In the genomic region with DNA sequence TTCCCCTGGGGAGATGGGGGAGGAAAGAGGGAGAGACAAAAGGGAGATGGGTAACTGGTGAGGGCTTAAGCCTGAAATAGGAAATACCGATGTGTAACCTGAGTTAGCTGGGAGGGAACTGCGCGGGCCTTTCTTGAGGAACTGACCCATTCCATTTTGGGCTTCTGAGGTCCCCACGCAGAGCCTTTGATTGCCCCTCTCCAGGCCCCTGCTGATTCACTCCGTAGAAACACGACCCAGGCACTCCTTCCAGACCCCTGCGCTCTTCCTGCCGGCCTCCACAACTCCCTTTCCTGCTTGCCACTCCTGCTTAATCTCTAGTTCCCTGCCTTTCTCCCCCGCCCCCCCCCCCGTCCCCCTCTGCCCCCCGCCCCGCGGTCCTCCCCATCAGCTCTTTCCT, we compare ENCODE assay signal across 9 mouse cellular contexts. TPM values are rescaled to one million over a fixed set of nuclear protein-coding genes. Genes with fewer than 3 reads are reported as not detected.
A peak's percentile ranks its signal among the peaks of the same experiment; 100 is the strongest.
DNase-seq lines count a peak whose midpoint lies in the region; ATAC-seq and TF ChIP-seq lines count a peak whose summit lies in the region.
"Had no signal": no experiment of that assay in that cellular context is flagged by ENCODE, and none has a peak within 500 bp of the region (broad histone marks: within the 10 kb centered on the region; RNA-seq: fewer than 3 reads in every experiment).

No protein-coding gene starts in this region.

- no peaks in the 10 kb centered on the region for H3K9me3 ChIP-seq in lung, embryonic 15.5 days
- H3K9me3 ChIP-seq in forebrain, embryonic 16.5 days (ENCODE audit: control insufficient read depth, low read length), result no peaks in the 10 kb centered on the region
- no peaks in the 10 kb centered on the region for H3K9me3 ChIP-seq in liver, embryonic 12.5 days (replicated peaks)
- no peaks in the 10 kb centered on the region for H3K9me3 ChIP-seq in stomach, postnatal 0 days (ENCODE audit: control insufficient read depth, low read length)

- H3K4me2 ChIP-seq in lung, embryonic 15.5 days, result peak overlapping the region; percentile 45
- peak overlapping the region; percentile 25 for H3K4me2 ChIP-seq in forebrain, embryonic 16.5 days (ENCODE audit: low read length)
- peak overlapping the region; percentile 58 for H3K4me2 ChIP-seq in liver, embryonic 12.5 days
- peak overlapping the region; percentile 49 for H3K4me2 ChIP-seq in stomach, postnatal 0 days (replicated peaks; ENCODE audit: low read depth)

- TF ChIP-seq CTCF in stomach, postnatal 0 days (IDR thresholded peaks at IDR 0.05; ENCODE audit: low read depth), result no peak

- no peak for DNase-seq in lung, postnatal 36 days
- DNase-seq in stomach, postnatal 0 days (ENCODE audit: low spot score), result no peak
- DNase-seq in cerebellum, adult 9-10 months, result no peak
- DNase-seq in gastrocnemius, postnatal 10 days, result no peak

- no peak for ATAC-seq in lung, embryonic 15.5 days (ENCODE audit: borderline replicate concordance, extremely low read depth, low FRiP score, low TSS enrichment)
- no peak for ATAC-seq in forebrain, embryonic 16.5 days
- ATAC-seq in liver, embryonic 12.5 days, result no peak
- no peak for ATAC-seq in stomach, postnatal 0 days (ENCODE audit: low FRiP score, low TSS enrichment)

- TF ChIP-seq EP300 in stomach, postnatal 0 days (optimal IDR thresholded peaks at IDR 0.05), result no peak

- peaks cover 56% of the 10 kb centered on the region for H3K4me1 ChIP-seq in lung, embryonic 15.5 days
- peaks cover 6% of the 10 kb centered on the region for H3K4me1 ChIP-seq in forebrain, embryonic 16.5 days (replicated peaks; ENCODE audit: control insufficient read depth, insufficient read depth, low read length)
- H3K4me1 ChIP-seq in liver, embryonic 12.5 days, result peaks cover 24% of the 10 kb centered on the region
- H3K4me1 ChIP-seq in stomach, postnatal 0 days (replicated peaks; ENCODE audit: control insufficient read depth, insufficient read depth), result 0 out of 2 replicates have a peak, but pooled peaks cover 5% of the 10 kb centered on the region

- no peak overlapping the region for H3K4me3 ChIP-seq in lung, embryonic 15.5 days
- H3K4me3 ChIP-seq in forebrain, embryonic 16.5 days (replicated peaks; ENCODE audit: low read length), result no peak overlapping the region
- H3K4me3 ChIP-seq in liver, embryonic 12.5 days, result peak overlapping the region; percentile 25; the same call in 1 of the 2 replicates
- 0 out of 2 replicates have a peak overlapping the region, but pooled peaks have one; percentile 18 for H3K4me3 ChIP-seq in stomach, postnatal 0 days (ENCODE audit: low read depth, low read length)
- H3K4me3 ChIP-seq: layer of hippocampus, adult 2 months; myocyte had no signal

- WGBS in lung, embryonic 15.5 days, result 17% methylated on average over 8 of the region's 13 CpGs
- 5% methylated on average over 8 of the region's 13 CpGs for WGBS in forebrain, embryonic 16.5 days
- WGBS in liver, embryonic 12.5 days (ENCODE audit: insufficient replicate concordance), result 10% methylated on average over 11 of the region's 13 CpGs
- WGBS in stomach, postnatal 0 days, result 15% methylated on average over 11 of the region's 13 CpGs

- no peaks in the 10 kb centered on the region for H3K36me3 ChIP-seq in lung, embryonic 15.5 days
- H3K36me3 ChIP-seq in forebrain, embryonic 16.5 days (ENCODE audit: control insufficient read depth, insufficient read depth), result no peaks in the 10 kb centered on the region
- H3K36me3 ChIP-seq in liver, embryonic 12.5 days, result no peaks in the 10 kb centered on the region
- no peaks in the 10 kb centered on the region for H3K36me3 ChIP-seq in stomach, postnatal 0 days (ENCODE audit: control insufficient read depth, insufficient read depth, low read length)

- H3K9ac ChIP-seq in lung, embryonic 15.5 days, result no peak overlapping the region
- no peak overlapping the region for H3K9ac ChIP-seq in forebrain, embryonic 16.5 days (replicated peaks; ENCODE audit: low read depth, low read length)
- H3K9ac ChIP-seq in liver, embryonic 12.5 days, result no peak overlapping the region
- H3K9ac ChIP-seq in stomach, postnatal 0 days (ENCODE audit: low read length), result no peak overlapping the region

- H3K27me3 ChIP-seq in lung, embryonic 15.5 days, result no peaks in the 10 kb centered on the region
- no peaks in the 10 kb centered on the region for H3K27me3 ChIP-seq in forebrain, embryonic 16.5 days (replicated peaks; ENCODE audit: control insufficient read depth, insufficient read depth, low read length)
- H3K27me3 ChIP-seq in liver, embryonic 12.5 days (replicated peaks), result peaks cover 42% of the 10 kb centered on the region
- no peaks in the 10 kb centered on the region for H3K27me3 ChIP-seq in stomach, postnatal 0 days (ENCODE audit: control insufficient read depth, insufficient read depth, low read length)

- peak overlapping the region; percentile 69; the same call in 1 of the 2 replicates for H3K27ac ChIP-seq in lung, embryonic 15.5 days
- no peak overlapping the region for H3K27ac ChIP-seq in forebrain, embryonic 16.5 days (ENCODE audit: low read length)
- H3K27ac ChIP-seq in liver, embryonic 12.5 days, result no peak overlapping the region
- no peak overlapping the region for H3K27ac ChIP-seq in stomach, postnatal 0 days (replicated peaks)
- H3K27ac ChIP-seq: layer of hippocampus, adult 2 months had no signal

RNA-seq across cellular contexts. Expression of a gene that starts 28.5 kb away (rescaled TPM):
- polyA plus RNA-seq in lung, embryonic 15.5 days (2015; fragmentation: Nextera tagmentation; extraction: Ambion mirVana), result 35.9 and 38.1 TPM in 2 replicates
- polyA plus RNA-seq in forebrain, embryonic 16.5 days (2015; fragmentation: Nextera tagmentation; extraction: Ambion mirVana), result 12.0 and 13.5 TPM in 2 replicates
- polyA plus RNA-seq in liver, embryonic 12.5 days (2016; fragmentation: Nextera tagmentation; extraction: Ambion mirVana), result 3.5 and 4.7 TPM in 2 replicates
- polyA plus RNA-seq in stomach, postnatal 0 days (2015; fragmentation: Nextera tagmentation; extraction: Ambion mirVana), result 10.2 and 11.8 TPM in 2 replicates
- total RNA-seq in gastrocnemius, postnatal 10 days (2021), result 10 to 100 TPM in 1 of 2 experiments, 1 to 10 TPM in 1; 8.0 to 12.5 TPM

RNA-seq across cellular contexts. Expression of a gene that starts 30.8 kb away (rescaled TPM):
- 0.20 and 0.24 TPM in 2 replicates for polyA plus RNA-seq in lung, embryonic 15.5 days (2015; fragmentation: Nextera tagmentation; extraction: Ambion mirVana)
- 0.09 TPM in 1 of 2 replicates, not detected in the other for polyA plus RNA-seq in forebrain, embryonic 16.5 days (2015; fragmentation: Nextera tagmentation; extraction: Ambion mirVana)
- polyA plus RNA-seq in liver, embryonic 12.5 days (2016; fragmentation: Nextera tagmentation; extraction: Ambion mirVana), result 0.20 and 0.26 TPM in 2 replicates
- 0.23 and 0.39 TPM in 2 replicates for polyA plus RNA-seq in stomach, postnatal 0 days (2015; fragmentation: Nextera tagmentation; extraction: Ambion mirVana)
- total RNA-seq in gastrocnemius, postnatal 10 days (2021), result not detected
- total RNA-seq: layer of hippocampus, adult 2 months had no signal

RNA-seq across cellular contexts. Expression of a gene that starts 53.5 kb away (rescaled TPM):
- 16.1 and 20.3 TPM in 2 replicates for polyA plus RNA-seq in lung, embryonic 15.5 days (2015; fragmentation: Nextera tagmentation; extraction: Ambion mirVana)
- 6.4 and 8.3 TPM in 2 replicates for polyA plus RNA-seq in forebrain, embryonic 16.5 days (2015; fragmentation: Nextera tagmentation; extraction: Ambion mirVana)
- 0.51 and 0.96 TPM in 2 replicates for polyA plus RNA-seq in liver, embryonic 12.5 days (2016; fragmentation: Nextera tagmentation; extraction: Ambion mirVana)
- 20.1 and 22.4 TPM in 2 replicates for polyA plus RNA-seq in stomach, postnatal 0 days (2015; fragmentation: Nextera tagmentation; extraction: Ambion mirVana)
- total RNA-seq in gastrocnemius, postnatal 10 days (2021), result 1 to 10 TPM in 1 of 2 experiments, under 1 TPM in 1; 0.50 to 1.0 TPM

Comparison
In these comparisons a context has a peak if more than half of its experiments do, and no peak if none do; other contexts are left out.
1. H3K4me3 ChIP-seq: peak in liver, embryonic 12.5 days (single experiment) and stomach, postnatal 0 days (single experiment); none in lung, embryonic 15.5 days (single experiment) and forebrain, embryonic 16.5 days (single experiment).
2. Peak in every context shown above with its lines, with median percentiles within 50 percentile points of each other: H3K4me2 ChIP-seq.